Mouse (Mus musculus) bone marrow, adult 2 months (tissue): Measurements from ENCODE around the gene Tfap2a. TPM values are rescaled to one million over a fixed set of nuclear protein-coding genes. Genes with fewer than 3 reads are reported as not detected.

Source experiments
- H3K27ac ChIP-seq: fragments of 200-500 bp; 2 replicates; pipeline ENCODE4 v1.5.1; 2012; ENCODE audit warnings: low read depth, mild to moderate bottlenecking, control low read depth, inconsistent platforms, low read length; ENCODE audit not compliant: control insufficient read depth, poor library complexity, insufficient read depth
- H3K4me1 ChIP-seq: fragments of 200-500 bp; 2 replicates; pipeline ENCODE4 v1.6.1; 2011; ENCODE audit warnings: low read length; ENCODE audit not compliant: control insufficient read depth, insufficient read depth
- H3K4me3 ChIP-seq: fragments of 200-500 bp; replicated peaks from 2 replicates; pipeline ENCODE3; 2011; ENCODE audit warnings: mild to moderate bottlenecking, low read depth, low read length, control low read depth; ENCODE audit not compliant: control insufficient read depth
- CTCF ChIP-seq: fragments of 200-500 bp; IDR thresholded peaks from 2 replicates; pipeline ENCODE4 v1.5.1; 2011; ENCODE audit warnings: low read length, control low read depth; ENCODE audit not compliant: control insufficient read depth, insufficient read depth
- POLR2A ChIP-seq: fragments of 200-500 bp; IDR thresholded peaks from 2 replicates; pipeline ENCODE4 v1.6.1; 2011; ENCODE audit warnings: low read depth, mild to moderate bottlenecking, control low read depth, low read length, borderline replicate concordance; ENCODE audit not compliant: control insufficient read depth
- WGBS: fragments of 180-500 bp; shearing (Covaris S2); methylation state at CpG from one replicate; pipeline ENCODE4 v1.1.7; 2018; 5-methylcytosine and 5-hydroxymethylcytosine counted together
- polyA plus RNA-seq: library from polyadenylated mRNA; stranded (reverse); fragments of >200 nt; gene quantifications from 2 replicates; pipeline ENCODE4 v1.2.4, GENCODE M21; 2011; ENCODE audit warnings: low replicate concordance; ENCODE audit not compliant: missing spikeins, insufficient read depth, insufficient read length

The Tfap2a gene
- polyA plus RNA-seq, 1 experiment = 8.3 TPM

- H3K27ac ChIP-seq = no peak overlapping the region
- H3K4me3 ChIP-seq = no peak overlapping the region
- TF ChIP-seq POLR2A (no peak), CTCF (no peak)
- no peaks in the 10 kb centered on the region for H3K4me1 ChIP-seq
- 8% methylated on average over 19 of the region's 19 CpGs for WGBS
These were observed 6.1 kb upstream of the Tfap2a start for GRCm38 (mm10) chr13:40744111-40744805.

DNA sequence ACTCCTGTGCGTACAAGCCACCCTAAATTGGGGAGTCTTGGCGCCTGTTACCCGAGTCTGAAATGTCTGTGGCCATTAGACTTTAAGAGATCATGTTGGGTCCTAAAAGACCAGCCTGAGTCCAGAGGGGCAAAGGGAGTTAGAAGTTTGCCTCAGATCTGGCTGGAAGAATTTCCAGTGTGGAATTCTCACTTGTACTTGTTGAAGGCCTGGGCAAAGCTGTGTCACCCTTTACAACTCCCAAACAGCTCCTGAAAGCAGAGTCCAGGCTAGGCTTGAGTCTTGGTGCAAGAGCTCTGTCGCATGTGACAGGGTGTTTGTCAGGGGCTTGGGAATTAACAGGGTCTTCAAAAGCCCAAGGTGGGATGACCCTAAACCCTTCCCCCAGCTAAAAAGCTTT, 5.0 kb upstream of the Tfap2a start:
- TF ChIP-seq CTCF = no peak
- TF ChIP-seq POLR2A = no peak
- Histone ChIP-seq H3K27ac (no peak overlapping the region), H3K4me1 (no peaks in the 10 kb centered on the region), H3K4me3 (no peak overlapping the region)
- WGBS = 43% methylated on average over 4 of the region's 4 CpGs

DNA sequence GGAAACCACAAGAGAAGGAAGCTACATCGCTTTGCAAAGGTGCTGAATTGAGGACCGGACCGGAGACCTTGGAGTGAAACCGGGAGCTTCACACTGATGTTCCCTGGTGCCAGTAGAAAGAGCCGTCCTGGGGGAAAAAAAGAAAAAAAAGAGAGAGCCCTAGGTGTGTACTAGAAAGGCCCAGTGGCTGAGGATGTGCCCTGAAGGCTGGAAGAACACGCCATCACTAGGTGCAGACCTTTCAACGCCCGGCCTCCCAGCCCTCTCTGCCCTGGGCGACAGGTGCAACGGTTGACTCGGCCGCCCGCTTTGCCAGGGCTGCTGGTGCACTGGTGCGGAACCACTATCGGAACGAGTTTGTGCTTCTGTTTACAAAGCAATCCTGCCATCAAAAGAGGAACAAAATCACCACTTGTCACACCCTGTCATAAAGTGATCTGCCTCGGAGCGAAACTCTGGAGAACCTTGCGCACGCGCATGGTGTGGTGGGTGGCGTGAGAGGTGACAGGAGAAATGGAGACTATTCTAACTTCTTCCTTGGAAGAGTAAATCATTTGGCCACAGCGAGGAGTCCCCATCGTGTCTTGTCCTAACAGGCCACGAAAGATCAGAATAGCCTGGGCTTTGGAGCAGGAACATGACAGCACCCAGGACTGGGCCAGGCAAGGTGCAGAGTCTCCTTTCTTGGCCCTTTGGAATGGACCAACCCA, 3.8 kb upstream of the Tfap2a start:
- TF ChIP-seq POLR2A (no peak), CTCF (no peak)
- H3K4me1 ChIP-seq = no peaks in the 10 kb centered on the region
- no peak overlapping the region for H3K27ac ChIP-seq
- 3% methylated on average over 25 of the region's 25 CpGs for WGBS
- H3K4me3 ChIP-seq = no peak overlapping the region

- TF ChIP-seq POLR2A (no peak), CTCF (no peak)
- no peaks in the 10 kb centered on the region for H3K4me1 ChIP-seq
- H3K27ac ChIP-seq = no peak overlapping the region
- WGBS = 8% methylated on average over 7 of the region's 7 CpGs
- no peak overlapping the region for H3K4me3 ChIP-seq
These were observed 3.3 kb upstream of the Tfap2a start for GRCm38 (mm10) chr13:40741436-40741835.

DNA sequence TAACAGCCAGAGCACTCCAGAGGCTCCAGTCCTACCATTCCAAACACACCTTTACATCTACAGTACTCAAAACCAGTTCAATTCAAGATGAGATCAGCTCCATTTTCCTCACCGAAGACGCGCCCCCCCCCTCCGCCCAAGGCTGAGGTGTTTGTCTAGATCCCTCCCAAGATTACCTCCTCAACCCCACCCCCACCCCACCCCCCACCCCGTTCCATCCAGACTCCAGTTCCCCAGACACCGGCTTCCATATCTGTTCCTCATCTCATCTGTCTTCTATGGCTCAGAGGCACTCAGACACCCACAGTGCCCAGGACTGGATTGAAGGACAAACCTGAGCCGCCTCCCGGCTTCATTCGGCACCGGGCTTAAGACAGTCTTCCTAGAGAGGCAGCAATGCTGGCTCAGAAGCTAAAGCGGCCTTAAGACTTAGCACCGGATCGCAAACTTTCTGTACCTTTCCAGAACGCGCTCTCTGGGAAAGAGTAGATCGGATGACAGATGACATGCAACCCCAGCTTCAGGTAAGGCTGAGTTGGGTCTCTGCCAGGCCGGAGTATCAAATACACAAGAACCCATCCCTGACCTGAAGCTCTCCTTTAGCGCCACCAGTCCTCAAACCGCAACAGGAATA, 2.7 kb upstream of the Tfap2a start:
- H3K4me1 ChIP-seq = no peaks in the 10 kb centered on the region
- TF ChIP-seq CTCF (no peak), POLR2A (no peak)
- 7% methylated on average over 19 of the region's 19 CpGs for WGBS

GRCm38 (mm10) chr13:40739901-40740300, 1.7 kb upstream of the Tfap2a start:
- TF ChIP-seq POLR2A = no peak
- no peak for TF ChIP-seq CTCF
- H3K4me1 ChIP-seq = no peaks in the 10 kb centered on the region
- H3K4me3 ChIP-seq = no peak overlapping the region
- no peak overlapping the region for H3K27ac ChIP-seq
- 14% methylated on average over 10 of the region's 10 CpGs for WGBS

More for the DNA sequence above, 2.7 kb upstream of the Tfap2a start:
- H3K4me3 ChIP-seq = no peak overlapping the region
- no peak overlapping the region for H3K27ac ChIP-seq

- TF ChIP-seq CTCF (no peak), POLR2A (no peak)
- 5% methylated on average over 17 of the region's 17 CpGs for WGBS
- H3K4me3 ChIP-seq = no peak overlapping the region
These were observed 1.0 kb upstream of the Tfap2a start for GRCm38 (mm10) chr13:40739121-40739650.

GRCm38 (mm10) chr13:40737761-40738160, 415 bp downstream of the Tfap2a start:
- Histone ChIP-seq H3K4me1 (no peaks in the 10 kb centered on the region), H3K4me3 (no peak overlapping the region), H3K27ac (no peak overlapping the region)
- no peak for TF ChIP-seq POLR2A
- TF ChIP-seq CTCF = no peak
- 5% methylated on average over 19 of the region's 22 CpGs for WGBS

More at GRCm38 (mm10) chr13:40739121-40739650, 1.0 kb upstream of the Tfap2a start:
- no peak overlapping the region for H3K27ac ChIP-seq
- H3K4me1 ChIP-seq = no peaks in the 10 kb centered on the region
